Mouse (Mus musculus) midbrain, embryonic 11.5 days (tissue): ENCODE results near the gene Aicda. TPM values are rescaled to one million over a fixed set of nuclear protein-coding genes. Genes with fewer than 3 reads are reported as not detected.
"Not testable (repeated sequence)": the region's sequence is repeated elsewhere in the genome, so short reads cannot be mapped to it uniquely, and the experiment has no call there.

ENCODE experiments used
- ATAC-seq: fragments of 200-750 bp; cut with Nextera tagmentation; 2 replicates; pipeline ENCODE4 v1.8.0; 2017; ENCODE audit warnings: moderate TSS enrichment, moderate library complexity; ENCODE audit not compliant: low FRiP score
- DNase-seq: peaks from one replicate; pipeline ENCODE4 v3.0.0; 2015; ENCODE audit warnings: low spot score; ENCODE audit errors: missing footprints
- H3K27ac ChIP-seq: fragments of 300-500 bp; sonication (generic); 2 replicates; pipeline ENCODE4 v1.5.1; 2014; ENCODE audit warnings: low read depth, low read length
- H3K27me3 ChIP-seq: fragments of 300-500 bp; sonication (generic); 2 replicates; pipeline ENCODE4 v1.6.1; 2014; ENCODE audit warnings: mild to moderate bottlenecking, low read length, moderate library complexity, mixed read lengths; ENCODE audit not compliant: control insufficient read depth, insufficient read depth
- H3K36me3 ChIP-seq: fragments of 300-500 bp; sonication (generic); 2 replicates; pipeline ENCODE4 v1.6.1; 2014; ENCODE audit warnings: mild to moderate bottlenecking, low read length, moderate library complexity, mixed read lengths; ENCODE audit not compliant: control insufficient read depth, insufficient read depth
- H3K4me1 ChIP-seq: fragments of 300-500 bp; sonication (generic); 2 replicates; pipeline ENCODE4 v1.6.1; 2014; ENCODE audit warnings: low read length; ENCODE audit not compliant: control insufficient read depth, insufficient read depth
- H3K4me2 ChIP-seq: fragments of 300-500 bp; sonication (generic); 2 replicates; pipeline ENCODE4 v1.6.1; 2014; ENCODE audit warnings: mild to moderate bottlenecking, moderate library complexity
- H3K4me3 ChIP-seq: fragments of 300-500 bp; sonication (generic); 2 replicates; pipeline ENCODE4 v1.5.1; 2014; ENCODE audit warnings: low read depth, low read length
- H3K9ac ChIP-seq: fragments of 300-500 bp; sonication (generic); 2 replicates; pipeline ENCODE4 v1.6.1; 2014; ENCODE audit warnings: low read length
- H3K9me3 ChIP-seq: fragments of 300-500 bp; sonication (generic); 2 replicates; pipeline ENCODE4 v1.6.1; 2016; ENCODE audit warnings: low read length; ENCODE audit not compliant: control insufficient read depth
- WGBS: fragments of 180-500 bp; shearing (Covaris S2); extraction: QIAGEN DNeasy Blood & Tissue Kit; methylation state at CpG from one replicate; pipeline ENCODE4 v1.1.7; 2014; 5-methylcytosine and 5-hydroxymethylcytosine counted together
- polyA plus RNA-seq: library from polyadenylated mRNA; unstranded; fragments of >200 nt; fragmentation: Nextera tagmentation; extraction: Ambion mirVana; gene quantifications from 2 replicates; pipeline ENCODE4 v1.2.1, GENCODE M21; 2014

Aicda gene
- not detected in 2 replicates for polyA plus RNA-seq

GRCm38 (mm10) chr6:122553606-122554005, at the start of gene Aicda:
TSS of gene Aicda (plus strand) at chr6:122553801.
- ATAC-seq, result no peak
- 49% methylated on average over 9 of the region's 9 CpGs for WGBS

GRCm38 (mm10) chr6:122505041-122505440, 48.6 kb upstream of the Aicda start:
- no peak overlapping the region for H3K9ac ChIP-seq
- no peak overlapping the region for H3K4me3 ChIP-seq
- H3K36me3 ChIP-seq, result no peaks in the 10 kb centered on the region
- no peaks in the 10 kb centered on the region for H3K9me3 ChIP-seq
- ATAC-seq (no peak), DNase-seq (no peak)
- H3K4me2 ChIP-seq, result no peak overlapping the region
- 82% methylated on average over 4 of the region's 4 CpGs for WGBS
- no peaks in the 10 kb centered on the region for H3K4me1 ChIP-seq
- H3K27ac ChIP-seq, result no peak overlapping the region
- H3K27me3 ChIP-seq, result no peaks in the 10 kb centered on the region

More at GRCm38 (mm10) chr6:122553606-122554005, at the start of gene Aicda:
- Histone ChIP-seq H3K4me3 (no peak within 1 kb of the TSS), H3K27ac (no peak within 1 kb of the TSS), H3K4me2 (no peak within 1 kb of the TSS), H3K9ac (no peak within 1 kb of the TSS), H3K4me1 (no peaks in the 10 kb centered on the region), H3K27me3 (no peaks in the 10 kb centered on the region), H3K36me3 (no peaks in the 10 kb centered on the region), H3K9me3 (no peaks in the 10 kb centered on the region)
- DNase-seq, result no peak

- Histone ChIP-seq H3K4me1 (no peaks in the 10 kb centered on the region), H3K4me3 (no peak within 1 kb of the TSS), H3K27ac (no peak within 1 kb of the TSS), H3K27me3 (no peaks in the 10 kb centered on the region), H3K36me3 (no peaks in the 10 kb centered on the region), H3K4me2 (no peak within 1 kb of the TSS), H3K9me3 (no peaks in the 10 kb centered on the region), H3K9ac (no peak within 1 kb of the TSS)
- ATAC-seq (no peak), DNase-seq (no peak)
- WGBS, result 85% methylated on average over 3 of the region's 3 CpGs
Observed at GRCm38 (mm10) chr6:122505545-122505944, 48.1 kb upstream of the Aicda start, which contains the start of gene Mfap5. TSS of gene Mfap5 (plus strand) at chr6:122505845.

- DNase-seq, result no peak
- Histone ChIP-seq H3K4me2 (no peak overlapping the region), H3K27ac (no peak overlapping the region), H3K27me3 (no peaks in the 10 kb centered on the region), H3K36me3 (no peaks in the 10 kb centered on the region), H3K4me1 (no peaks in the 10 kb centered on the region), H3K9ac (no peak overlapping the region), H3K9me3 (no peaks in the 10 kb centered on the region), H3K4me3 (no peak overlapping the region)
- no peak for ATAC-seq
- WGBS, result 89% methylated on average over 8 of the region's 8 CpGs
Observed at GRCm38 (mm10) chr6:122508494-122508893, 45.1 kb upstream of the Aicda start.

- H3K27ac ChIP-seq, result no peak overlapping the region
- no peaks in the 10 kb centered on the region for H3K36me3 ChIP-seq
- no peaks in the 10 kb centered on the region for H3K9me3 ChIP-seq
- no peaks in the 10 kb centered on the region for H3K27me3 ChIP-seq
- no peak overlapping the region for H3K9ac ChIP-seq
- 76% methylated on average over 12 of the region's 12 CpGs for WGBS
- no peak for ATAC-seq
- DNase-seq, result no peak
- H3K4me2 ChIP-seq, result no peak overlapping the region
- H3K4me3 ChIP-seq, result no peak overlapping the region
- H3K4me1 ChIP-seq, result no peaks in the 10 kb centered on the region
Observed at GRCm38 (mm10) chr6:122512914-122513878, 40.4 kb upstream of the Aicda start.

- DNase-seq (no peak), ATAC-seq (no peak)
- Histone ChIP-seq H3K4me3 (no peak overlapping the region), H3K27me3 (no peaks in the 10 kb centered on the region), H3K36me3 (no peaks in the 10 kb centered on the region), H3K27ac (no peak overlapping the region), H3K9me3 (no peaks in the 10 kb centered on the region), H3K4me1 (no peaks in the 10 kb centered on the region), H3K4me2 (no peak overlapping the region), H3K9ac (no peak overlapping the region)
- 78% methylated on average over 3 of the region's 3 CpGs for WGBS
Observed at GRCm38 (mm10) chr6:122514312-122514711, 39.3 kb upstream of the Aicda start.

- H3K27me3 ChIP-seq, H3K4me1 ChIP-seq, H3K9me3 ChIP-seq: not testable (repeated sequence)
Observed at GRCm38 (mm10) chr6:122515762-122516161, 37.8 kb upstream of the Aicda start.

GRCm38 (mm10) chr6:122517668-122518067, 35.9 kb upstream of the Aicda start:
- Histone ChIP-seq H3K9ac (no peak overlapping the region), H3K27me3 (no peaks in the 10 kb centered on the region), H3K36me3 (no peaks in the 10 kb centered on the region), H3K4me1 (no peaks in the 10 kb centered on the region), H3K9me3 (no peaks in the 10 kb centered on the region), H3K4me2 (no peak overlapping the region), H3K4me3 (no peak overlapping the region), H3K27ac (no peak overlapping the region)
- ATAC-seq, result no peak
- 80% methylated on average over 1 of the region's 1 CpGs for WGBS
- DNase-seq, result no peak

More at GRCm38 (mm10) chr6:122515762-122516161, 37.8 kb upstream of the Aicda start:
- not testable (repeated sequence) for H3K4me3 ChIP-seq, H3K4me2 ChIP-seq, H3K36me3 ChIP-seq, ATAC-seq, H3K9ac ChIP-seq, H3K27ac ChIP-seq, DNase-seq
- 90% methylated on average over 2 of the region's 2 CpGs for WGBS

- H3K9ac ChIP-seq, result no peak overlapping the region
- DNase-seq (peak; percentile 91), ATAC-seq (no peak)
- H3K4me2 ChIP-seq, result no peak overlapping the region
- H3K27me3 ChIP-seq, result no peaks in the 10 kb centered on the region
- H3K36me3 ChIP-seq, result no peaks in the 10 kb centered on the region
- H3K4me3 ChIP-seq, result no peak overlapping the region
- no peaks in the 10 kb centered on the region for H3K9me3 ChIP-seq
- WGBS, result 46% methylated on average over 2 of the region's 2 CpGs
- H3K27ac ChIP-seq, result no peak overlapping the region
- H3K4me1 ChIP-seq, result no peaks in the 10 kb centered on the region
Observed at GRCm38 (mm10) chr6:122519384-122519783, 34.2 kb upstream of the Aicda start.
